Mouse (Mus musculus) ES-Bruce4 (cell line): Measurements from ENCODE around the gene Noc2l. TPM values are rescaled to one million over a fixed set of nuclear protein-coding genes. Genes with fewer than 3 reads are reported as not detected.

Experiments
- H3K27ac ChIP-seq: 2 replicates; pipeline ENCODE4 v1.5.1; 2012; ENCODE audit warnings: low read length, inconsistent platforms; ENCODE audit not compliant: insufficient read depth
- H3K27me3 ChIP-seq: 2 replicates; pipeline ENCODE4 v1.6.1; 2012; ENCODE audit warnings: mild to moderate bottlenecking, low read length, inconsistent platforms; ENCODE audit not compliant: control insufficient read depth, poor library complexity, insufficient read depth, severe bottlenecking
- H3K36me3 ChIP-seq: 2 replicates; pipeline ENCODE4 v1.6.1; 2012; ENCODE audit warnings: inconsistent platforms, mild to moderate bottlenecking, low read length, moderate library complexity; ENCODE audit not compliant: control insufficient read depth, poor library complexity, insufficient read depth, severe bottlenecking
- H3K4me1 ChIP-seq: one replicate; pipeline ENCODE4 v1.8.1; 2011; ENCODE audit warnings: low read length; ENCODE audit not compliant: control insufficient read depth, insufficient read depth
- H3K4me3 ChIP-seq: 2 replicates; pipeline ENCODE4 v1.5.1; 2011; ENCODE audit warnings: low read depth, mild to moderate bottlenecking, low read length
- H3K9ac ChIP-seq: 2 replicates; pipeline ENCODE4 v1.6.1; 2012; ENCODE audit warnings: low read depth, mild to moderate bottlenecking, inconsistent platforms; ENCODE audit not compliant: poor library complexity, severe bottlenecking
- H3K9me3 ChIP-seq: replicated peaks from 2 replicates; pipeline ENCODE4 v1.6.1; 2012; ENCODE audit warnings: mild to moderate bottlenecking, low read length, inconsistent platforms; ENCODE audit not compliant: control insufficient read depth, poor library complexity, insufficient read depth, severe bottlenecking
- CTCF ChIP-seq: IDR thresholded peaks from one replicate; pipeline ENCODE4 v1.8.1; 2011; ENCODE audit warnings: low read depth, low read length
- EP300 ChIP-seq: IDR thresholded peaks from 2 replicates; pipeline ENCODE4 v1.6.1; 2011; ENCODE audit warnings: low read depth, low read length; ENCODE audit not compliant: insufficient read depth
- POLR2A ChIP-seq: IDR thresholded peaks from one replicate; pipeline ENCODE4 v1.8.1; 2011; ENCODE audit warnings: low read length; ENCODE audit not compliant: insufficient read depth
- polyA plus RNA-seq: library from polyadenylated mRNA; stranded (reverse); fragments of >200 nt; gene quantifications from 2 replicates; pipeline ENCODE4 v1.2.4, GENCODE M21; 2011; ENCODE audit warnings: low read depth; ENCODE audit not compliant: missing spikeins, insufficient read depth, insufficient read length

The Noc2l gene
- polyA plus RNA-seq, 1 experiment = 138 TPM

DNA sequence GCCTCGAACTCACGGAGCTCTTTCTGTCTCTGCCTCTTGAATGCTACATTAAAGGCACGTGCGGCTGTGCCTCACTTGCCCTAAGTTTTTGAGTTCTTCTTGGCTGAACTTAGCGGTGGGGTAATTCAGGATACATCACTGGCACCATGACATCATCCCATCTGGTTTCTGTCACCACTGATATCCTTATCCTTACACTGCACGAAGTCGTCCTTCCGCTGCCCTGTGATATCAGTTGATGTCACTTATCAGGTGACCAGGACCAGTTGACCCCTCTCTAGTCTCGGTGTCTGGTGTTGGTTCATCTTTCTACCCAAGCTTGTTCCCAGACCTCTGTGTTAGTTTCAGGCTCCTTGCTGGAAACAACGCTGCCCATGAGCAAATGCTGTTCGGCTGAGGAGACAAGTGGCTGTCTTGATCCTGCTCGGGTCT lies 33.3 kb upstream of the Noc2l start:
- H3K9me3 ChIP-seq = no peaks in the 10 kb centered on the region
- H3K9ac ChIP-seq = no peak overlapping the region
- no peak overlapping the region for H3K4me3 ChIP-seq
- H3K27me3 ChIP-seq = peaks cover 7% of the 10 kb centered on the region; the same call in 1 of the 2 replicates
- H3K4me1 ChIP-seq = no peaks in the 10 kb centered on the region
- no peak overlapping the region for H3K27ac ChIP-seq
- TF ChIP-seq POLR2A = no peak
- no peak for TF ChIP-seq CTCF
- TF ChIP-seq EP300 = no peak
- H3K36me3 ChIP-seq = no peaks in the 10 kb centered on the region

DNA sequence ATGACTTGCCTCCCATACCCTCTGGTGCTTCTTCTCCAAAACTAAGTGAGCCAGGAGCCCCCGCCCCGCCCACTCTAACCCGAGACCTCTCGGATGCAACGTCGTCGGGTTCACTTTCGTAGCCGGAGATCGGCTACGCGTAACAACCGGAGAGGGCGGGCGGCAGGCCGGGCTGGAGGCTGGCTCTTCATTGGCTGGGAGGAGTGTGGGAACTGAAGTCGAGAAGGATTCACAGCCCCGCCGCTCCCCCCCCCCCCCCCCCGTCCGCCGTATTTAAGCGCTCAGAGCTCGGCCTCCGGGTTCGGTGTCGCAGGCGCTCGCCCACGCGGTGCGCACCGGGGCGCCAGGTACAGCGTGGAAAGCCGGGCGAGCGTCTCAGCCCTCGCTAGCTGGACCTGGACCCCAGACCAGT lies 32.8 kb upstream of the Noc2l start, which contains the start of gene AW011738:
Gene AW011738 (plus strand): TSS at position 304 of the 412 bp plus-strand sequence.
- no peak for TF ChIP-seq CTCF
- TF ChIP-seq POLR2A = no peak
- no peak for TF ChIP-seq EP300
- Histone ChIP-seq H3K4me3 (peak within 1 kb of the TSS; percentile 61), H3K27ac (no peak within 1 kb of the TSS), H3K9ac (peak within 1 kb of the TSS; percentile 17), H3K27me3 (peaks cover 7% of the 10 kb centered on the region; the same call in 1 of the 2 replicates), H3K9me3 (no peaks in the 10 kb centered on the region), H3K4me1 (no peaks in the 10 kb centered on the region), H3K36me3 (no peaks in the 10 kb centered on the region)

- Histone ChIP-seq H3K4me1 (no peaks in the 10 kb centered on the region), H3K27me3 (peaks cover 7% of the 10 kb centered on the region; the same call in 1 of the 2 replicates), H3K27ac (no peak overlapping the region), H3K9me3 (no peaks in the 10 kb centered on the region), H3K9ac (peak overlapping the region; percentile 17), H3K4me3 (peak overlapping the region; percentile 61), H3K36me3 (no peaks in the 10 kb centered on the region)
- TF ChIP-seq EP300 (no peak), CTCF (no peak), POLR2A (no peak)
These were observed 32.2 kb upstream of the Noc2l start for GRCm38 (mm10) chr4:156203413-156204131.

GRCm38 (mm10) chr4:156208872-156209271 lies 26.9 kb upstream of the Noc2l start:
- H3K27me3 ChIP-seq = peaks cover 7% of the 10 kb centered on the region; the same call in 1 of the 2 replicates
- TF ChIP-seq POLR2A (no peak), CTCF (no peak), EP300 (no peak)
- no peak overlapping the region for H3K4me3 ChIP-seq
- no peaks in the 10 kb centered on the region for H3K4me1 ChIP-seq
- H3K9ac ChIP-seq = no peak overlapping the region
- H3K27ac ChIP-seq = no peak overlapping the region
- H3K9me3 ChIP-seq = no peaks in the 10 kb centered on the region
- no peaks in the 10 kb centered on the region for H3K36me3 ChIP-seq

GRCm38 (mm10) chr4:156209963-156210635 lies 25.7 kb upstream of the Noc2l start:
- H3K27ac ChIP-seq = no peak overlapping the region
- no peak overlapping the region for H3K4me3 ChIP-seq
- no peaks in the 10 kb centered on the region for H3K4me1 ChIP-seq
- no peak overlapping the region for H3K9ac ChIP-seq
- no peaks in the 10 kb centered on the region for H3K9me3 ChIP-seq
- H3K27me3 ChIP-seq = no peaks in the 10 kb centered on the region
- TF ChIP-seq EP300 = no peak
- TF ChIP-seq POLR2A = no peak
- TF ChIP-seq CTCF = no peak
- H3K36me3 ChIP-seq = no peaks in the 10 kb centered on the region

DNA sequence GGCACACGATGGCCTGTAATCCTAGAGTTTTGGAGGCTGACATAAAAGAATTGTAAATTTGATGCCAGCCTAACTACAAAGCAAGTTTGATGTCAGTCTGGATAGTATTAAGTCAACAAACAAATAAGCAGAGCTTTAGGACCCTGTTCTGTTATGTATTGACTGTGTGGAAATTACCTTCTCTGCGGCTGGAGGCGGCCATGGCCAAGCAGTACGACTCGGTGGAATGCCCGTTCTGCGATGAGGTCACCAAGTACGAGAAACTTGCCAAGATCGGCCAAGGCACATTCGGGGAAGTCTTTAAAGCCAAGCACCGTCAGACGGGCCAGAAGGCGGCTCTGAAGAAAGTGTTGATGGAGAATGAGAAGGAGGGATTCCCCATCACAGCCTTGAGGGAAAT lies 22.7 kb upstream of the Noc2l start:
- no peak for TF ChIP-seq CTCF
- no peak for TF ChIP-seq EP300
- no peaks in the 10 kb centered on the region for H3K9me3 ChIP-seq
- no peak overlapping the region for H3K27ac ChIP-seq
- no peaks in the 10 kb centered on the region for H3K36me3 ChIP-seq
- no peak overlapping the region for H3K9ac ChIP-seq
- no peaks in the 10 kb centered on the region for H3K4me1 ChIP-seq
- no peaks in the 10 kb centered on the region for H3K27me3 ChIP-seq
- H3K4me3 ChIP-seq = no peak overlapping the region
